Mouse (Mus musculus): ENCODE measurements at regions not wholly inside any gene's neighbourhood (a gene's known extent, or its start where the extent isn't known, plus 50 kb on each side); places are given as distances from the start of the nearest gene placed in this dataset.
A peak's percentile ranks its signal among the peaks of the same experiment; 100 is the strongest.

DNA sequence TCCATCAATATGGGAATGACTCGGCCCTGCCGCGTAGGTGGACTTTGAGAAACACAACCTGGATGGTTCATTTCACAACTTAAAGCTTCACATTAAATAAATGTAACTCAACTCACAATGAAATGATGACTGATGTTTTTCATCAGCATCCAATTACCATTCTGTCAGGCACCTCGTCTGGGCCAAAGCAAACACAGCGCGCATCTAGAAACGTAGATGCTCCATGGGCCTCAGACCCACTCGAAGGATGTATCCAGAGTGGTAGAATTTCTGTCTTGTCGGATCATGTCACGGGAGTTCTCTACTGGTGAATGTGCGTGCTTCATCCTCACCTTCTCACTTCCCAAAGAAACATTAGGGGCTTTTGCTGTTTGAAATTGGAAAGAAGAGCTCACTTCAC, 127.0 kb upstream of the Lrig3 start:
- Histone ChIP-seq H3K4me3 (ENCODE audit: low read depth, low read length) (no peak overlapping the region), H3K36me3 (ENCODE audit: control insufficient read depth, insufficient read depth, low read length) (no peaks in the 10 kb centered on the region), H3K27me3 (ENCODE audit: control insufficient read depth, insufficient read depth, low read length) (no peaks in the 10 kb centered on the region), H3K4me1 (ENCODE audit: control insufficient read depth, insufficient read depth, insufficient read length, low read length) (no peaks in the 10 kb centered on the region), H3K27ac (ENCODE audit: insufficient read depth, low read depth, low read length) (no peak overlapping the region)
- TF ChIP-seq POLR2A (IDR thresholded peaks at IDR 0.05; ENCODE audit: low read depth, low read length), result no peak
- TF ChIP-seq CTCF (IDR thresholded peaks at IDR 0.05; ENCODE audit: extremely low read depth, insufficient read length, insufficient replicate concordance, low read depth, low read length), result no peak
- 91% methylated on average over 11 of the region's 11 CpGs for WGBS

DNA sequence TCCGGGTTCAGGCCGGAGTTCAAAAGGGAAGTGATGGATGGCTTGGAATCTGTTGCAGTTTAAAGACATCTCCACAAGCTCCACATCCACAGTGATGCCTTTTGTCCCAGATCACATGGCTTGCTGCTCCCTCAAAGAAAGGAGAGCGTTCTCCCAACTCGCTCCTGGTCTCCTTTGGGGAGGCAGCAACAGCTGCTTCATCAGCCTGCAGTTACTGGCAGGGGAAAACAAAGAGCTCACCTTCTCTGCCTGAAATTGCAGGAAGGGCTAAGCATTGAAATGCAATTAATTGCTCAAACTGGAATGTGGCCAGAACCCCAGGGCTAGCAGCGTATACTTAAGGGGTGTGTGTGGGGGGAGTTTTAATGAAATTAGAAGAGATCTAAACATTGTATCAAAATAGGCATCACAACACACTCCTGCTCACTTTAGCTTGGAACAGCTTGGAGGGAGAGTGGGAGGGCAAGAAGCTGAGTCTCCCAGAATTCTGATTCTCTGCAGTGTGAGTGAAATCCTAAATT, 126.3 kb upstream of the Lrig3 start:
- no peak overlapping the region for H3K4me3 ChIP-seq (ENCODE audit: low read depth, low read length)
- no peaks in the 10 kb centered on the region for H3K4me1 ChIP-seq (ENCODE audit: control insufficient read depth, insufficient read depth, insufficient read length, low read length)
- TF ChIP-seq POLR2A (IDR thresholded peaks at IDR 0.05; ENCODE audit: low read depth, low read length), result no peak
- no peak for TF ChIP-seq CTCF (IDR thresholded peaks at IDR 0.05; ENCODE audit: extremely low read depth, insufficient read length, insufficient replicate concordance, low read depth, low read length)
- no peaks in the 10 kb centered on the region for H3K36me3 ChIP-seq (ENCODE audit: control insufficient read depth, insufficient read depth, low read length)
- 64% methylated on average over 5 of the region's 5 CpGs for WGBS
- no peak overlapping the region for H3K27ac ChIP-seq (ENCODE audit: insufficient read depth, low read depth, low read length)
- H3K27me3 ChIP-seq (ENCODE audit: control insufficient read depth, insufficient read depth, low read length), result no peaks in the 10 kb centered on the region

DNA sequence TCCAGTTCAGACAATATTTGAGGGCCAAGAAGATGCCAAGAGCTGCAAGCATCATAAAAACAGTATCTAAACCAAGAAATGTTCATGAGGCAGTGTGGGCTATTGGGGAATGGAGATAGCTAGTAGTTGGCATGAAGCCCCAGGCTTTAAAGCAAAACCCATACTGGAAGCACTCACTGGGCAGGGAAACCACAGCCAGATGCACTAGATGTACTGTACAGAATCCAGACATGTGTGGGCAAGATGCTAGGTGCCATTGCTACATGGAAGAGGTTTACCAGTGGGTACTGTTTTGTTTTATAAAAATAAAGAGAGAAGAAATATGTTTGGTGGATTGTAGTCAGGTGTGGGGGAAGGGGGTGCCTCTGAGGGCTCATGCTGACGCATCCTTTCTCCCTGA, 125.6 kb upstream of the Lrig3 start:
- H3K36me3 ChIP-seq (ENCODE audit: control insufficient read depth, insufficient read depth, low read length), result no peaks in the 10 kb centered on the region
- H3K4me1 ChIP-seq (ENCODE audit: control insufficient read depth, insufficient read depth, insufficient read length, low read length), result peaks cover 3% of the 10 kb centered on the region; the same call in 1 of the 2 replicates
- WGBS, result 95% methylated on average over 1 of the region's 1 CpGs
- TF ChIP-seq CTCF (IDR thresholded peaks at IDR 0.05; ENCODE audit: extremely low read depth, insufficient read length, insufficient replicate concordance, low read depth, low read length), result no peak
- TF ChIP-seq POLR2A (IDR thresholded peaks at IDR 0.05; ENCODE audit: low read depth, low read length), result no peak
- no peaks in the 10 kb centered on the region for H3K27me3 ChIP-seq (ENCODE audit: control insufficient read depth, insufficient read depth, low read length)
- no peak overlapping the region for H3K4me3 ChIP-seq (ENCODE audit: low read depth, low read length)
- H3K27ac ChIP-seq (ENCODE audit: insufficient read depth, low read depth, low read length), result no peak overlapping the region

DNA sequence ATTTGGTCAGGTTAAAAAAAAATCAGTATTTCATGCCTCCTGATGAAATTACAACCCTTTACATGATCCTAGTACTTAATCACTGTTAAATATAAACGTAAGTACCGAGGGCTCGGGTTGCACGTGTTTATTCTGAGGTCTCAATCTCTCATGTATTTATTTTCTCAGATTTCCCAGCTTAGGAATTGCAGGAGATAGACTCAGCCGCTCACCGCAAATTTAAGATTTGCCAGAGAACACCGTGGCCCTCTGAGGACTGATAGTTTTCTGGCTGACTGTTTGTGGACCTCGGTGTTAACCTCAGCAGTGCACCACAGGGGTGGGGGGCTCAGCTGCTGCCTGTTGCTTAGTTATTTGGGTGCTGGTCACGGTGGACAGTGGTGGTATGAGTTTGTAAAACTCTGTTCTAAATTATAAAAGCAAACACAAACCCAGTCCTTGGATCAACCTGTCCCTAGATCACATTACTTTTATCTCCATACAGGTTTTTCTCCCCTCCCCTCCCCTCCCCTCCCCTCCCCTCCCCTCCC, 121.6 kb upstream of the Lrig3 start:
- peaks cover 3% of the 10 kb centered on the region; the same call in 1 of the 2 replicates for H3K4me1 ChIP-seq (ENCODE audit: control insufficient read depth, insufficient read depth, insufficient read length, low read length)
- TF ChIP-seq POLR2A (IDR thresholded peaks at IDR 0.05; ENCODE audit: low read depth, low read length), result no peak
- TF ChIP-seq CTCF (IDR thresholded peaks at IDR 0.05; ENCODE audit: extremely low read depth, insufficient read length, insufficient replicate concordance, low read depth, low read length), result no peak
- no peak overlapping the region for H3K4me3 ChIP-seq (ENCODE audit: low read depth, low read length)
- no peaks in the 10 kb centered on the region for H3K27me3 ChIP-seq (ENCODE audit: control insufficient read depth, insufficient read depth, low read length)
- no peaks in the 10 kb centered on the region for H3K36me3 ChIP-seq (ENCODE audit: control insufficient read depth, insufficient read depth, low read length)
- no peak overlapping the region for H3K27ac ChIP-seq (ENCODE audit: insufficient read depth, low read depth, low read length)
- WGBS, result 49% methylated on average over 9 of the region's 9 CpGs

DNA sequence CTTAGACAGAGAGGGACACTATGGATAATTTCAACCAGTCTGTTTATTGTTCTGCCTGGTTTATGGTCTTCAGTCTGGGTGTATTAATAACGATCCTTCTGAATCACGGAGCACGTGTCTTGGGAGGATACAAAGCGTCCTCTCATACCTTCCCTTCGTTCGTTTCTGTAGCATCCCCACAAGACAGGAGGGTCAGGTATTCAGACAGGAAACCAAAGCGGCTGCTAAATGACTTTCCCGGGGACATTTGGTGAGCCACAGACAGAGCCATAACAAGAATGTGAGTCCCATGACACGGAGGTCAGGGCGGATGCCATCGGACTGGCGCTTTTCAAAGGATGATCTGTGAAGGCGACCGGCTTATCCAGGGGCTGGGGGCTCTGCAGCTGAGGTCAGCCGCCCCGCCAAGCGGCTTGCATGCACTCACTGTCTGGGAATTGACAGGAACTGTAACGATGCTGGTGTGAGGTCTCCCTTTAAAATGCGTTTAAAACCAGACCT, 120.9 kb upstream of the Lrig3 start:
- peak overlapping the region; percentile 33 for H3K4me3 ChIP-seq (ENCODE audit: low read depth, low read length)
- no peak overlapping the region for H3K27ac ChIP-seq (ENCODE audit: insufficient read depth, low read depth, low read length)
- peaks cover 3% of the 10 kb centered on the region; the same call in 1 of the 2 replicates for H3K4me1 ChIP-seq (ENCODE audit: control insufficient read depth, insufficient read depth, insufficient read length, low read length)
- no peaks in the 10 kb centered on the region for H3K36me3 ChIP-seq (ENCODE audit: control insufficient read depth, insufficient read depth, low read length)
- TF ChIP-seq CTCF (IDR thresholded peaks at IDR 0.05; ENCODE audit: extremely low read depth, insufficient read length, insufficient replicate concordance, low read depth, low read length), result no peak
- TF ChIP-seq POLR2A (IDR thresholded peaks at IDR 0.05; ENCODE audit: low read depth, low read length), result no peak
- H3K27me3 ChIP-seq (ENCODE audit: control insufficient read depth, insufficient read depth, low read length), result no peaks in the 10 kb centered on the region
- 8% methylated on average over 19 of the region's 19 CpGs for WGBS

DNA sequence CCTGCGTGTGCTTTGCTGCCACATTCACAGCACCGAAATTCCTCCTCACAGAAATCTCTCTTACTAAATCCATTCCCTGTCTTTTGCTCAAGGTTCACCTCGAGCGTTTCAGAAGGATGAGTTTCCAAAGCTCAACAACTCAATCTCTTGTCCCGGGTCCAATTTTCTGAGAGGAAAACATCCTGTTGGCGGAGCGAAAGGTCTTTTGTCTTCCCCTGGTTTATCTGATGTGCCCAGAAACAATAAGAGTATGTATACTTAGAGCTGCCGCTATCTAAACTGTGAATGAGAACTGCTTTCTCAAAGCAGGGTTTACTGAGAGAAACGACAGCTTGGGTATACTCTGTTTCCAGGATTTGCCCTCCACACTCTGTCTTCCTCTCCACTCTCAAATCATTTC, 115.6 kb upstream of the Lrig3 start:
- no peaks in the 10 kb centered on the region; the same call in 1 of the 2 replicates for H3K27me3 ChIP-seq (ENCODE audit: control insufficient read depth, insufficient read depth, low read length)
- no peak overlapping the region for H3K27ac ChIP-seq (ENCODE audit: insufficient read depth, low read depth, low read length)
- WGBS, result 34% methylated on average over 9 of the region's 9 CpGs
- TF ChIP-seq CTCF (IDR thresholded peaks at IDR 0.05; ENCODE audit: extremely low read depth, insufficient read length, insufficient replicate concordance, low read depth, low read length) (no peak), POLR2A (IDR thresholded peaks at IDR 0.05; ENCODE audit: low read depth, low read length) (no peak)
- no peak overlapping the region for H3K4me3 ChIP-seq (ENCODE audit: low read depth, low read length)
- H3K36me3 ChIP-seq (ENCODE audit: control insufficient read depth, insufficient read depth, low read length), result no peaks in the 10 kb centered on the region
- H3K4me1 ChIP-seq (ENCODE audit: control insufficient read depth, insufficient read depth, insufficient read length, low read length), result no peaks in the 10 kb centered on the region

DNA sequence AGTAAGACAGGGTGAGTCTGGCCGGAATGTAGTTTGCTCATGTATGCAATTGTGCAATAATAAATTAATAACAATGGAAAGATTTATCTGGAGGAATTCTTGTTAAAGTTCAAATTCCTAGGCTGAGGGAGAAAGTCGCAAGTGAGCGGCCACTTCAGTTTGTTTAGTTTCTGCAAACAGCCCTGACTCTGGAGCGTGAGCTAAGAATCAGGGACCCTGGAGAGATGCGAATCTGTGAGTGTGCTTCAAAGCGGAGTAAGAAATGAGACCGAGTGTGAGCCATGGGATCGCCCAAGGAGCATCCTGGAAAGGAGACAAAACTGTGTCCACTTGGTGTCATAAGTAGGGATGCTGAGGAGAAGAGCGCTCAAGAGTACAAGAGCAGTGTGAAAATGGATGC, 104.2 kb upstream of the Lrig3 start:
- H3K4me3 ChIP-seq (ENCODE audit: low read depth, low read length), result no peak overlapping the region
- H3K27me3 ChIP-seq (ENCODE audit: control insufficient read depth, insufficient read depth, low read length), result no peaks in the 10 kb centered on the region
- H3K4me1 ChIP-seq (ENCODE audit: control insufficient read depth, insufficient read depth, insufficient read length, low read length), result no peaks in the 10 kb centered on the region
- no peaks in the 10 kb centered on the region for H3K36me3 ChIP-seq (ENCODE audit: control insufficient read depth, insufficient read depth, low read length)
- H3K27ac ChIP-seq (ENCODE audit: insufficient read depth, low read depth, low read length), result no peak overlapping the region
- 71% methylated on average over 9 of the region's 9 CpGs for WGBS
- no peak for TF ChIP-seq CTCF (IDR thresholded peaks at IDR 0.05; ENCODE audit: extremely low read depth, insufficient read length, insufficient replicate concordance, low read depth, low read length)
- no peak for TF ChIP-seq POLR2A (IDR thresholded peaks at IDR 0.05; ENCODE audit: low read depth, low read length)
